Mouse (Mus musculus) heart, adult 2 months (tissue): ENCODE measurements around the gene Slc24a2.

Experiments used
- EP300 ChIP-seq: fragments of 200-500 bp; IDR thresholded peaks from 2 replicates; pipeline ENCODE4 v1.6.1; 2011; ENCODE audit warnings: low read depth, low read length, control low read depth; ENCODE audit not compliant: insufficient read depth
- POLR2A ChIP-seq: fragments of 200-500 bp; IDR thresholded peaks from 2 replicates; pipeline ENCODE4 v1.6.1; 2011; ENCODE audit warnings: mild to moderate bottlenecking, low read depth, low read length, control low read depth; ENCODE audit not compliant: insufficient read depth

- TF ChIP-seq EP300 (no peak), POLR2A (no peak)
These were observed 149.0 kb downstream of the Slc24a2 start for GRCm38 (mm10) chr4:87081321-87081720.
